ENCODE assay signal across 16 mouse cellular contexts in genomic region chr10:21941235-21941634, GRCm38 (mm10).
"Had no signal": no experiment of that assay in that cellular context is flagged by ENCODE, and none has a peak within 500 bp of the region (broad histone marks: within the 10 kb centered on the region; RNA-seq: fewer than 3 reads in every experiment).

No protein-coding gene starts in this region.

- H3K4me3 ChIP-seq: left cerebral cortex, adult 2 months; liver, embryonic 13.5 days; neural tube, embryonic 12.5 days; neural tube, embryonic 15.5 days; stomach, embryonic 15.5 days had no signal

- H3K27ac ChIP-seq: left cerebral cortex, adult 2 months; liver, embryonic 13.5 days; neural tube, embryonic 12.5 days; neural tube, embryonic 15.5 days; stomach, embryonic 15.5 days had no signal

- DNase-seq: kidney, adult 18-20 months; kidney, postnatal 10 days; kidney, postnatal 36 days; layer of hippocampus, postnatal 36 days; liver, embryonic 13.5 days; lung, adult 2 months; lung, postnatal 36 days; midbrain, embryonic 14.5 days; right cerebral cortex, adult 18-20 months; right cerebral cortex, postnatal 14 days; right cerebral cortex, postnatal 4 days; thymus, postnatal 25 days had no signal

- H3K9me3 ChIP-seq: liver, embryonic 13.5 days; neural tube, embryonic 12.5 days; neural tube, embryonic 15.5 days; stomach, embryonic 15.5 days had no signal

- H3K27me3 ChIP-seq: liver, embryonic 13.5 days; neural tube, embryonic 12.5 days; neural tube, embryonic 15.5 days; stomach, embryonic 15.5 days had no signal

- H3K9ac ChIP-seq: liver, embryonic 13.5 days; neural tube, embryonic 12.5 days; neural tube, embryonic 15.5 days; stomach, embryonic 15.5 days had no signal

- H3K36me3 ChIP-seq: liver, embryonic 13.5 days; neural tube, embryonic 12.5 days; neural tube, embryonic 15.5 days; stomach, embryonic 15.5 days had no signal
